Mouse (Mus musculus): ENCODE results near the gene Gp9.
A peak's percentile ranks its signal among the peaks of the same experiment; 100 is the strongest.

Gp9 gene

DNA sequence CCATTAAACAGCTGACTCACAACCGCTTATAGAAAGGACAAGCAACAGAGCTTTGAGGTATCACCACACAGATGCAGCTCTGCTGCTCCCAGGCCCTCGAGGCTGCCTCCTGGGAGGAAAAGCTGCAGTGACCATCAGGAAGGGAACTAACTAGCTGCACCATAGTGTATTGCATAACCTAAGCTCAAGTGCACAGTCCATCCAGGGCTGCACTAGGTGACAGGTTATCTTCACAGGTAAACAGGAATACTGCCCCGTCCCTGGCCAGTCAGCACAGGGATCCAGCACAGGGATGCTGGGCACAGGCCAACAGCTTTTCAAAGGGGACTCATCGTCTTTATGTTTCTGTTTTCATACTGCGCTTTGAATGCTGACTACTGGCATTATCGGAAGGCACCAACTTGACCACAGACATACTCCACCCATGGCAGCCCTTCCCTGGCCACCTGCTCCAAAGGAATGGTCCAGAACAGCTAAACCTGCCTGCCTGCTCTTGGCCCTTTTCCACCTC lies 31.8 kb downstream of the Gp9 start:
- peak; percentile 37 for DNase-seq (ENCODE audit: low spot score)

DNA sequence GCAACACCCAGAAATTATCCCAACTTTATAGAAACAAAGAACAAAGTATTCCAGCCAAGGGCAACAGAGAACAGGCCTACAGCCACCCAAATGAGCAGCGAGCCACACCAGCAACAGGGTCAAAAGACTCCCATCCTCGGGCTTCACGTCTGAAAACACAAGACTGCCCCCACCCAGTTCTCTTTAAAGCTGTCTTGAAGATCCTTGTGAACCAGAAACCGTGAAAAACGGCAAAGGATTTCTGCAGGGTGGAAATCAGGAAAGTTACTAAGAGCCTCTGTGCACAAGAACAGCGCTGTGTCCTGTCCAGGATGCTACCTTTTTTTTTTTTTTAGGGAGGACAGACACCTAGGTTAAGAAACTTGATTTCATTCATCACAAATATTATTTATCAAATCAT lies 32.4 kb downstream of the Gp9 start:
- DNase-seq (ENCODE audit: low spot score): peak; percentile 37

DNA sequence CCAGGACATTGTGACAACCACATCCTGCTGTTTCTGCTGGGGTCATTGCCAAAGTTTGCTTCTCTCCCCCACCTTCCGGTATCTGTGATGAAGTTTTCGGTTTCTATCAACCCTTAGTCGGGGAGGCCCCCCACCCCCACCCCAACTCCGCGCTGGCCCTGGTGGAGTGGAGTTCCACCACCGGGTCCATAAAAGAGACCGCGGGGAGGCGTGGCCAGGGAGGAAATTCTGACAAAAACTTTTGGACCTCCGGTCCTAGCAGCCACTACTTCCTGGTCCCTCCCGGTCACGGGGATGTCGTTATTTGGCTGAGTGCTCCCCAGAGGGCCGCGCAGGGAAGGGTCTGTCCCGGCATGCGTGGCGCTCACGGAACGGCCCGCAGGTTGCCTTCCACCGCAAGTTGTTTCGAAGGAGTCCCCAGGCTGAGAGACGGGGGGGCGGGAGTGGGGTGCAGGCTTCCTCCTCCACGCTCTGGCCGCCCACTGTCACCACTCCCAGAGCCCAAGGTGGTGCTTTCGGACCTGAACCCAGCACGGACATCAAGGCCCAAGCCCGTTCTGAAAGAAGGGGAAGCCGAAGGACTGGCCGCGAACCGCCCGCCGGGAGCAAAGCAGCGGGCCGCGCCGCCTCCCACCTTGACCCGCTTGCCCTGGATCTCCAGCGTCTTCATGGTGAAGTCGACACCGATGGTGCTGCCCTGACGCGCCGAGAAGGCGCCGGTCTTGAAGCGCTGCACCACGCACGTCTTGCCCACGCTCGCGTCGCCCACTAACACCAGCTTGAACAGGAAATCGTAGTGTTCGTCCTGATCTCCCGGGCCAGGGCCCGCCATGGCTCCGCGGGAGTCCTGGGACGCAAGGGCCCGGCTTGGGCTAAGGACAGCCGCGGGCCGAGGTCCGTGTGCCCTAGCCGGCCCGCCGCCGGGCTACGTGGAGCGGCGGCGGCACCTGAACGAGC lies 33.1 kb downstream of the Gp9 start:
- peak; percentile 31 for DNase-seq (ENCODE audit: low spot score)

DNA sequence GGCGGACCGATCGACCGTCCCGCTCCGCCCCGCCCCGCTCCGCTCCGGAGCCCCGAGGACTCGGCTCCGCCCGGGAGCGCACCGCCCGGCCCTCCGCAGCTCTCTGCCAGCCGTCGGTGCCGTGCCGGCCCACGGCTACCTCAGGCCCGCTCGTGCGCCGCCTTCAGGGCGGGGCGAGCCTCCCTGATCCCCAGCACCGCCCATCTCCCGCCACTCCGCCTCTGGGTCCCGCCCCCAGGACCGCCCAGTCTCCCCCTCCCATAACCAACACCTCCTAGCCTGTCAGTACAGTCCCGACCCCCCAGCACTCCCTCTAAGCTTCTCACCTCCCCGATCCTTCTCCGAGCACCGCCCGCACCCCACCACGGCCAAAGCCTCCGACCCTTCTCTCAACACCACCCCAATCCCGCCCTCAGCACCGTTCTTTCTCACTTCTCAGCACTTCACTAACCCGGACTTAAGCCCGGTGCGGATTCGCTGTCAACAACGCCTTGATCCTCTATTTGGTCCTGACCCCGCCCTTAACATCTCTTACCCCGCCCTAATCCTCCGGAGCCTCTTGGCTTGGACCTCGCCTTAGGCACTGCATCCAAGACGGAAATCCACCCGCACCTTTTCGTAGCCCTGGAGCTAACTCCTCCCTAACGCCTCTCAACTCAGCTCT lies 33.9 kb downstream of the Gp9 start, which contains the start of gene Rab43:
Rab43 (minus strand) TSS at position 490 of the 664 bp plus-strand sequence.
- peak; percentile 89 for DNase-seq (ENCODE audit: low spot score)

DNA sequence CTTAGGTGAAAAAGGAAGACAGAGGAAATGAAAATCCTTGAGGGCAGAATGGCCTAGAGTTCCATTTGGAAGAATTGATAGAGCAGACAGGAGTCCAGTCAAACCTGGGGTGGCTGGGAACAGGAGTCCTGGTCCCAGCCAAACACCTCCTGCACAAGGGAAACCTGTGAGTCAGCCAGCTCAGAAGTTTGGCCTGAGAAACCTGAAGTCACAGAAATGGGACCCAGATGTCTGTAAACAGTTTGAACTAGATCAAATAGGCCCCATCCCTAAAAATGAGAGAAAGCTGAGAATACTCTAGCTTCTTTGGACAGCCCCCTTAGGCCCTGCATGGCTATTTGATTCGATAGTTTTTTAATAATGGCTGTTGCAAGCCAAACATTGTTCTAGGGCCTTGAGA lies 34.8 kb downstream of the Gp9 start:
- no peak for DNase-seq (ENCODE audit: low spot score)

DNA sequence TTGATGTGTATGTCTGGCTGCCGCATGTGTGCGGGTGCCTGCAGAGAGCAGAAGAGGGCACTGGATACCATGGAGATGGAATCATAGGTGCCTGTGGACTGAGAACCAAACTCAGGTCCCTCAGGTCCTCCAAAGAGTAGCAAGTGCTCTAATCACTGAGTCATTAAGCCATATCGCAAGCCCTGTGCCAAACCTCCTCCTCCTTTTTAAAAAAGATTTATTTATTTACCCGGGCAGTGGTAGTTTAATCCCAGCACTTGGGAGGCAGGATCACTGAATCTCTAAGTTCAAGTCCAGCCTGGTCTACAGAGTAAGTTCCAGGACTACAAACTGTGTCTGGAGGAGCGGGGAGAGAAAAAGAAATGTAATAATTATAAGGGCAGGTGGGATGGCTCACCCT lies 36.6 kb downstream of the Gp9 start:
- DNase-seq (ENCODE audit: low spot score): no peak

DNA sequence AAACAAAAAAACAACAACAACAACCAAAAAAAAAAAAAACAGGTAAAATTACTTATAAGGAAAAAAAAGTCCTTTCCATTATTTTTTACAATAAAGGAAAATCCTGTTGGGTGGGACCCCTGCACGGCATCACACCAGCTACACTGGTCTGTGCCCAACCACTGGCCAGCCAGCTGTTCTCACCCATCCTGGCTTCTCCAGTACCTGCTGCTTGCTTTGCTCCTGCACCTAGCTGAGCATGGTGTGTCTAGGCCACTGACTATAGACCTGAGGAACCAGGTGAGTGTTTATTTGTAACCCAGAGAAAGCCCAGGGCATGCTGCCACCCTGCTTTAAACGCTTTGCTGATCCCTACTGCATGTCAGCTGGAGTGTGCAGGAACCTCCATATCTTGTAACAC lies 42.5 kb downstream of the Gp9 start:
- DNase-seq (ENCODE audit: low spot score): no peak

Data from c-Kit-positive CD71-positive TER-119-positive erythroid progenitor cells, embryonic 14.5 days (primary cell).